Mouse (Mus musculus): ENCODE results near the gene Ptpn13.

DNA sequence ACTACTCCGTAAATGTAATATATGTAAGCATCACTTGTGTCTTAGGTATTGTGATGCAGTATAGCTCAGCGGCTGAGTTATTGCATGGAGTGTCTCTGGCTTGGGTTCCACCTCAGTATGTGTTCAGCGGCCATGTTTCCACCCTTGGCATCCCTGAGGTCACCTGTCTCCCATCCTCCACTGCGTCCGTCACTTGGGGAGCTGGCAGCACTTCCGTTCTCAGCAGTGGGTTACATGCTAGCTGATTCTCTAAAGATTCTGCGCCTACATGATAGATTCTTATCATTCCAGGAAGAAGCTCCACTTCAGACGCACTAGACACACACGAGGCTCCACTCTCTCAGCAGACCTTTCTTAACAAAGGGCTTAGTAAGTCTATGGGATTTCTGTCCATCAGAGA lies 76.1 kb downstream of the Ptpn13 start:
- TF ChIP-seq CTCF (IDR thresholded peaks at IDR 0.05; ENCODE audit: borderline replicate concordance, control insufficient read depth, extremely low read depth, insufficient read depth, low read length, poor library complexity) (no peak), POLR2A (IDR thresholded peaks at IDR 0.05; ENCODE audit: control insufficient read depth, extremely low read depth, insufficient read depth, low read length, poor library complexity) (no peak)

Measured in thymus, adult 2 months (tissue).